Mouse (Mus musculus): ENCODE measurements around the gene Atp6v1g2. TPM values are rescaled to one million over a fixed set of nuclear protein-coding genes. Genes with fewer than 3 reads are reported as not detected.
A peak's percentile ranks its signal among the peaks of the same experiment; 100 is the strongest.

Gene Atp6v1g2
- polyA plus RNA-seq (2016; fragmentation: Nextera tagmentation; extraction: Ambion mirVana) = 26.2 and 28.4 TPM in 2 replicates

DNA sequence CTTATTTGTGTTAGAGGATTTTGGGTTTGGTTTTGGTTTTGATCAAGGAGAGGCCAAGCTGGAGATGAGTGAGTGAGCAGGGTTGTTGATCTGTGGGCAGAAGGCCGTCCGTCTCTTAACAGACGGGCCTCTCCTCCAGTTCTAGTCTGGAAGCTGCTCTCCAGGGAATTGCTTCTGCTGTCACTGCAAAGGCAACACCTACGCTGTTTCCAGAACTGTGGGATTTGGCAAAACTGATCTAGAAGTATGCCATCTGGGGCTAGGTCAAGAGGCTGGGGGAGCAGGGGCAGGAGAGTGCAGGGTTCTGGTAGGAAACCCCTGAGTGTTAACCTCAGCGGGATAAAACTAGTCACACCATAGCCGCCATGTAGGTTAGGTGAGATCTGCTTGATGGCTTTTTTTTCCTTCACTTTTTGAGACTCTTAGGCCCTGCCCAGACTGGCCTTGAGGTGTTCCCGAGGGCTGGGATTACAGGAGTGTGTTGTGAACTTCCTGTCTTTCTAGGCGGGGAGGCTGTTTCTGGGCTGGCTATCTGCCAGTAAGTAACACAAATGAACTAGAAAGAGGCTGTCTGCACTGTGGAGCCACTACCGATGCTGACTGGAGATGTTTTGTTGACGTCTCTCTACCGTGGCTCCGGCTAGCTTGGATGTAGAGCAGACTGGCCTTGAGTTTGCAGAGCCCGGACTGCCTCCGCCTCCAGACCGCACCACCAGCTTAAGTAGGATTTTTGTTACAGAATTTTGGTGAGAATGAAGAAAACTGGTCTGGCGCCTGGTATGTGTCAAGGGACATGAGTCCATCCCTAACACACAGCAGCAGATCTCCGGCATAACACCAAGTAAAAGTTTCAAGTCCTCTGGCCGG is at the start of gene Atp6v1g2:
Atp6v1g2 (plus strand) TSS at position 547 of the 867 bp plus-strand sequence.
- Histone ChIP-seq H3K4me3 (peak within 1 kb of the TSS; percentile 58; the same call in 1 of the 2 replicates), H3K27ac (no peak within 1 kb of the TSS), H3K36me3 (peaks cover 25% of the 10 kb centered on the region), H3K4me1 (peaks cover 31% of the 10 kb centered on the region), H3K4me2 (replicated peaks) (peak within 1 kb of the TSS; percentile 90), H3K9ac (0 out of 2 replicates have a peak within 1 kb of the TSS, but pooled peaks have one; percentile 17), H3K9me3 (no peaks in the 10 kb centered on the region), H3K27me3 (replicated peaks) (no peaks in the 10 kb centered on the region)
- ATAC-seq (ENCODE audit: low FRiP score, low read depth) = no peak
- 85% methylated on average over 18 of the region's 18 CpGs for WGBS

DNA sequence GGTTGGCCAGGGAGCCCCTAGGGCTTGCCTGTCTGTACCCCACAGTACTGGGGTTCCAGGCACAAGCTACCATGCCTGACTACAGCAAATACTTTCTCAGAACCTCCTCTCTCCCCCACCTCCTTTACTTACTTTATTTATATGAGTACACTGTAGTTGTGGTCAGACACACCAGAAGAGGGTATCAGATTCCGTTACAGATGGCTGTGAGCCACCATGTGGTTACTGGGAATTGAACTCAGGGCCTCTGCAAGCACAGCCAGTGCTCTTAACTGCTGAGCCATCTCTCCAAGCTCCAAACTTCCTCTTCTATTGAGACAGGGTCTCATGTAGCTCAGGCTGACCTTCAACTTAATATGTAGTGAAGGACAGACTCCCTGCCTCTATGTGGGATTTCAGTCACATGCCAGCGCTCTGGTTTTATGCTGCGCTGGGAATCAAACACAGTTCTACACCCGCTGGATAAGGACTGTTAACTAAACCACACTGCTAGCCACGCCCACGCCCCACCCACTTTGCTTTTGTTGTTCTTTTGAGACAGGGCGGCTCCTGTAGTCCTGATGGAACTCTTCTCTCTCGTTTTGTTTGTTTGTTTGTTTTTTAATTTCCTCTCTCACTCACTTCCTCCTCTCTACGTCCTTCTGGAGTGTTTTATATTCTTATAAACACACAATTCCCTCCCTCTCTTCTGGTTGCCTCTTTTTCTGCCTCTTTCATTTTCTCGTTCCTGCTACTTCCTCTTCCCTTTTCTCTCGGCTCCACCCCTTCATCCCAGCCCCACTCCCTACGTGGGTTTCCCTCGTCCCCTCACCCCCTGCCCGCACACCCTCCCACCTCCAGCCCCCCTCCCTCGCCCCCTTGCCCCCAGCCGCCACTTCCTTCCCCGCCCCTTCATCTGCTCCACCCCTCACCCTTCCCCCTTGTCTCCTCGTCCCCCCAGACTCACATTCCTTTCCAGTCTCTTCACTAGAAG is 47.5 kb upstream of the Atp6v1g2 start:
- 4% methylated on average over 18 of the region's 18 CpGs for WGBS
- Histone ChIP-seq H3K4me1 (peaks cover 5% of the 10 kb centered on the region; the same call in 1 of the 2 replicates), H3K36me3 (no peaks in the 10 kb centered on the region), H3K27ac (no peak overlapping the region), H3K9me3 (no peaks in the 10 kb centered on the region), H3K4me3 (peak overlapping the region; percentile 31), H3K27me3 (replicated peaks) (no peaks in the 10 kb centered on the region), H3K9ac (0 out of 2 replicates have a peak overlapping the region, but pooled peaks have one; percentile 33), H3K4me2 (replicated peaks) (peak overlapping the region; percentile 61)
- ATAC-seq (ENCODE audit: low FRiP score, low read depth) = no peak

DNA sequence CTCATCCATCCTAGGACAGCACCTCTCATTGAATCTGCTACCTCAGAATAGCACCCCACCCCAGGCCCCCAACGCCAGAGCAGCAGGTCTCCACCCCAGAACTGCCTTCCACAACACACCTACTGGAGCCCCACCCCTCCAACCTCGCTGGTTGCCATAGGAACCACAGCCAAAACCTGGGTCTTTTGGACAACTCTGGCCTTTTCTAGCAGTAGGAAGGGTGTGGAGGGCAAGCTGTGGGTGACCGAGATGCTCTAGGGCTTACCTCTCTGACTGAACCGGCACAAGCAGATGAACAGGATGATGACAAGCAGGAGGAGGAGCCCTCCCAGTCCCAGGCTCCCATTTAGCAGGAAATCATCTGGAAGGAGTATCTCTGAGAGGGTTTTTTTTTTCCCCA is 46.8 kb upstream of the Atp6v1g2 start:
- no peaks in the 10 kb centered on the region for H3K9me3 ChIP-seq
- H3K27ac ChIP-seq = no peak overlapping the region
- ATAC-seq (ENCODE audit: low FRiP score, low read depth) = no peak
- no peak overlapping the region for H3K9ac ChIP-seq
- H3K27me3 ChIP-seq (replicated peaks) = no peaks in the 10 kb centered on the region
- peaks cover 5% of the 10 kb centered on the region; the same call in 1 of the 2 replicates for H3K4me1 ChIP-seq
- under 1% methylated on average over 4 of the region's 4 CpGs for WGBS
- H3K4me3 ChIP-seq = no peak overlapping the region
- peak overlapping the region; percentile 61 for H3K4me2 ChIP-seq (replicated peaks)
- H3K36me3 ChIP-seq = no peaks in the 10 kb centered on the region

DNA sequence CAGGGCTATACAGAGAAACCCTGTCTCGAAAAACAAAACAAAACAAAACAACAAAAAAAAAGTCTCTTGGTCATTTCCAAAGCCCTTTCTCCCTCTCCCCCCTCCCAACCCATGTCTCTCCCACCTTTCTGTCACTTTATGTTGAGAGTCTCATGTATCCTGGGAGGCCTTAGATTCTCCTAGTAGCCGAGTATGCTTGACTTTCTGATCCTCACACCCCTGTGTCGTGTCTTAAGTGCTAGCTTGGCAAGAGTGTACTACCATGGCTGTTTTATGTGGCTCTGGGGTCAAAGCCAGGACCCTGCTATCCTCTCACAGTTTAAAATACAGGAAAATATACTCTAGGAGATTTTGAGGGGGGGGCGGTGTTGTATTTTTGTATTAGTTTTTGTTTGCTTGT is 46.1 kb upstream of the Atp6v1g2 start:
- Histone ChIP-seq H3K4me2 (replicated peaks) (no peak overlapping the region), H3K27ac (no peak overlapping the region), H3K36me3 (no peaks in the 10 kb centered on the region), H3K9ac (no peak overlapping the region), H3K27me3 (replicated peaks) (no peaks in the 10 kb centered on the region), H3K4me3 (no peak overlapping the region), H3K9me3 (no peaks in the 10 kb centered on the region), H3K4me1 (peaks cover 5% of the 10 kb centered on the region; the same call in 1 of the 2 replicates)
- no peak for ATAC-seq (ENCODE audit: low FRiP score, low read depth)
- WGBS = 76% methylated on average over 4 of the region's 4 CpGs

DNA sequence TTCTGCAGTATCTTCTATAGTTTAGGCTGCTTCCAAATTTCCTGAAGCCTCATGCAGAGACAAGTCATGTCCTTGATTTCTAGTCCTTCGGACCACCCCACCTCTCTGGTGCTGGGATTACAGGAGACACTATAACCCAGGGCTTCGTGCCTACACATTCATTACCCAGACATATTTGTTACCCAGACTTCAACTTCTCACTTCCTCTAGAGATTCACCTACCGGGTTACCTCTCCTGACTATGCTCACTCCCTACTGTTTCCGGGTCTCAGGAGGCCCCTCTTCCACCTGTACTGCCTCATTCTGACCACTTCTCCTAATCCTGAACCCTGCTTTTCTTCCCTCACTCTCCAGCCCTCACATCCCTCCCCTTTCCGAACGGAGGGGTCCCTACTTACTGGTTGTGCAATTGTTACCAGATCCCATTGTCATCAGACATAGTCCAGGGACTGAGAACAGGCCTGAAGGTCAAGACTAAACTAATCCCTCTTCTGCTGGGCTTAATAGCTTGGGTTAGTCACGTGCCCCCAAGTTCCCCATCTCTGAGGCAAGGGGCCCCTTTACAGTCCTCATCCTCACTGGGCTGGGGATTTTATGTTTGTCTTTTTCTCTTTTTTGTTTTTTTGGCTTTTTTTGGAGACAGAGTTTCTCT is 45.4 kb upstream of the Atp6v1g2 start, which contains the start of gene Lst1:
Lst1 (minus strand) TSS at position 481 of the 652 bp plus-strand sequence.
- Histone ChIP-seq H3K27ac (no peak within 1 kb of the TSS), H3K9ac (no peak within 1 kb of the TSS), H3K27me3 (replicated peaks) (no peaks in the 10 kb centered on the region), H3K4me1 (peaks cover 5% of the 10 kb centered on the region; the same call in 1 of the 2 replicates), H3K9me3 (no peaks in the 10 kb centered on the region), H3K4me2 (replicated peaks) (no peak within 1 kb of the TSS), H3K4me3 (no peak within 1 kb of the TSS), H3K36me3 (no peaks in the 10 kb centered on the region)
- no peak for ATAC-seq (ENCODE audit: low FRiP score, low read depth)
- WGBS = 81% methylated on average over 7 of the region's 7 CpGs

DNA sequence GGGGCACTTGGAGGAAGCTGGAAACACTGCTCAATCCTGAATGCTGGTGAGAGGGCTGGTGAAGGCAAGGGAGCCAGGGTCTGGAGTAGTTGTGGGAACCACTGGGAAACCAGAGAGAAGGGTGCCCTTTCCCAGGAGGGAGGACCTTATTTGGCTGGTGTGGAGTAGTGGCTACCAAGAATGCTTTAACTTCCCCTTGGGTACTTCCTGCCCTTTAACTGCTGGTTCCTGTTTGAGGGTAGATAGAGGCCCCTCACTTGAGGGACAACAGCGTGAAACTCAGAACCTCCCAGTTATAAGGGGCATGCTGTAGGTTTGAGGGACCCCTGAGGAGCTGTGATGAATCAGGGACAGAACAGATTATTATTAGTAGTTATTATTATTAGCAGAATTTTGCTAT is 44.3 kb upstream of the Atp6v1g2 start:
- Histone ChIP-seq H3K27ac (no peak overlapping the region), H3K4me3 (no peak overlapping the region), H3K9me3 (no peaks in the 10 kb centered on the region), H3K27me3 (replicated peaks) (peaks cover under 1% of the 10 kb centered on the region; the same call in 1 of the 2 replicates), H3K9ac (no peak overlapping the region), H3K36me3 (no peaks in the 10 kb centered on the region), H3K4me1 (peaks cover 5% of the 10 kb centered on the region; the same call in 1 of the 2 replicates), H3K4me2 (replicated peaks) (no peak overlapping the region)
- no peak for ATAC-seq (ENCODE audit: low FRiP score, low read depth)
- 76% methylated on average over 1 of the region's 1 CpGs for WGBS

DNA sequence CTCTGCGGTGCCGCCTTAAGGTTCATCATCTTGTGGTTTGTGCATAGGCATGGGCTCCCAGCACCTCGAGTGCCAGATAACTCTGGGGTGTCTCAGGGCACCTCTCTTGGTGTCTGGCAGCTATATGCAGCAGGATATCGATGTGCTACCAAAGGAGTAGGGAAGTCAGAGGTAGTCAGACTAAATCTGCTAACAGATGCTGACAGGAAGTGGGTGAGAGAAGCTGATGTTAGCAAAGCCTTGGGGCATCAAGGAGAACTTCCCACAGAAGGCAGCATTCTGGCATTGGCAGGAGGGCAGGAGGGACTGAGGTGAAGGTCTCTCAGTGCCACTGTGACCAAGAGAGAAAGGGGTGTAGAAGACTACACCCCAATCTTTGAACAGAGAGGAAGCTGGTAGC is 43.4 kb upstream of the Atp6v1g2 start:
- Histone ChIP-seq H3K4me1 (peaks cover 5% of the 10 kb centered on the region; the same call in 1 of the 2 replicates), H3K4me3 (no peak overlapping the region), H3K36me3 (no peaks in the 10 kb centered on the region), H3K27me3 (replicated peaks) (peaks cover 9% of the 10 kb centered on the region), H3K9me3 (no peaks in the 10 kb centered on the region), H3K27ac (no peak overlapping the region), H3K9ac (no peak overlapping the region), H3K4me2 (replicated peaks) (no peak overlapping the region)
- ATAC-seq (ENCODE audit: low FRiP score, low read depth) = no peak
- 75% methylated on average over 4 of the region's 4 CpGs for WGBS

DNA sequence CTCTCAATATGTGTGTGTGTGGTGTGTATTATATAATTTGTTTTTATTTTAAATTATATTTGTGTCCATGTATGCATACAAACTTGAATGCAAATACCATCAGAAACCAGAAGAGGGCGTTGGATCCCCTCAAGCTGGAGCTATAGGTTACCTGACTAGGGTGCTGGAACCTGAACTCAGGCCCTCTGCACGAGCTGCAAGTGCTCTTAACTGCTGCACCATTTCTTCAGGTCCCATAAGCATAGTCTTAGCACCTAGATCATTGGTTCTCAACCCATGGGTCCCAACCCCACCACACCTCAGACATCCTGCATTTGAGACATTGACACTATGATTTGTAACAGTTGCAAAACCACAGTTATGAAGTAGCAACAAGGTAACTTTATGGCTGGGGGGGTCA is 41.7 kb upstream of the Atp6v1g2 start:
- H3K4me3 ChIP-seq = no peak overlapping the region
- no peak for ATAC-seq (ENCODE audit: low FRiP score, low read depth)
- H3K27ac ChIP-seq = no peak overlapping the region
- WGBS = 71% methylated on average over 2 of the region's 2 CpGs
- H3K4me1 ChIP-seq = peaks cover 9% of the 10 kb centered on the region
- H3K36me3 ChIP-seq = no peaks in the 10 kb centered on the region
- no peak overlapping the region for H3K9ac ChIP-seq
- H3K4me2 ChIP-seq (replicated peaks) = no peak overlapping the region
- peaks cover 26% of the 10 kb centered on the region for H3K27me3 ChIP-seq (replicated peaks)
- no peaks in the 10 kb centered on the region for H3K9me3 ChIP-seq

DNA sequence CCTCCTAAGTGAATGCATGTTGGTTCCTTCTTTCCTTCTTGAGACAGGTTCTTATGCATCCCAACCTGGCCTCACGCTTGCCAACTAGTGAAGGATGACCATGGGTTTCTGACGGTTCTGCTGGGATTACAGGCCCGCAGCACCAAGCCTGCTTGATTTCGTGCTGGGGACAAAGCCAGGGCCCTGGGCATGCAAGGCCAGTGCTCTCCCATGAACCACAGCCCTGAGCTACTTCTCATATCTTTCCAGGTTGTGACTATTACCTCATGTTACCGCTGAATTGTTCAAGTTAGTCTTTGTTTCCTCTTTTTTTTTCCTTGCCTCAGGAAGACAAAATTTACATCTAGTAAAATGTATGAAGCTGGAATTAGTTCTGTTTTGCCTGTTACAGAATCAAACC is 40.5 kb upstream of the Atp6v1g2 start:
- 91% methylated on average over 5 of the region's 5 CpGs for WGBS
- H3K4me1 ChIP-seq = peaks cover 9% of the 10 kb centered on the region
- H3K9me3 ChIP-seq = no peaks in the 10 kb centered on the region
- ATAC-seq (ENCODE audit: low FRiP score, low read depth) = no peak
- H3K27me3 ChIP-seq (replicated peaks) = peaks cover 31% of the 10 kb centered on the region
- no peak overlapping the region for H3K9ac ChIP-seq
- H3K27ac ChIP-seq = no peak overlapping the region
- H3K4me3 ChIP-seq = no peak overlapping the region
- no peaks in the 10 kb centered on the region for H3K36me3 ChIP-seq
- H3K4me2 ChIP-seq (replicated peaks) = no peak overlapping the region

DNA sequence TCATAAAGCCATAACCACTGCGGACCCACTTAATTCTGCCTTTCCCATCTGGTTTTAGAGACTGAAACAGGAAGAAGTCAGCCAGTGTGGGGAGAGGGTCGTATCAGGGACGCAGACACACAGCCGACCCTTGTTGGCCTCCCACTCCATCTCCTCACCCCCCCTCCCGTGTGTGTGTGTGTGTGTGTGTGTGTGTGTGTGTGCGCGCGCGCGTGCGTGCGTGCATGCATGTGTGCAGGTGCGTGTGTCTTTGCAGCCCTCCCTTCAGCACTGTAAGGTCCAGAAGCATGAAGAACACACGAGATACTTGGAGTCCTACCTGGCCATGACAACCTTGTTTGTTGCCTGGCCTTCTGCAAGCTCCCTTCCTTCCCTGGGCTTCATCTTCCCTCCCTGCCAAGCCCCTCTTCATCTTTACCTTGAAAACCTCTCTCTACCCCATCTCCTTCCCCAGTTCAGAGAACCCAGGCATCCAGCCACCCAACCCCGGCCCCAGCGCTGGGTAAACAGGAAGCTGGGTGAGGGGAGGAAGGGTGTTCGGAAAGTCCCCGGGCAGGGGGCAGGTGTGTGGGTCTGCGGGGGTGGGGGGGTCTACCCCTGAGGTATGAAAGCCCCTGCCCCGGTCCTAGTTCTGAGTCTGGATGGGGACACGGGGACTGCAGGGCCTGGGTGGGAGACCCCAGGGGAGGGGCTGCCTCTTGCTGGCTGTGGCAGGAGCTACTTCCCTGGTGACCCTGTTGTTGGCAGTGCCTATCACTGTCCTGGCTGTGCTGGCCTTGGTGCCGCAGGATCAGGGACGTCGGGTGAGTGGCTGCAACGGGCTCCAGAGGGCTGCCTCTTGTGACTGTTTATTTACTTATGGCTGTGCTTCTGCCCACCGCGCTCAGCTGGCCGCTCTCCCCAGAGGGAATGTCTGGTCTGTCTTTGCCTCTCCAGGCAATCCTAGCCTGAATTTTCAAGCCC is 39.3 kb upstream of the Atp6v1g2 start, which contains the start of gene Ltb:
Ltb (plus strand) TSS at position 559 of the 963 bp plus-strand sequence.
- 71% methylated on average over 28 of the region's 28 CpGs for WGBS
- Histone ChIP-seq H3K9me3 (no peaks in the 10 kb centered on the region), H3K36me3 (no peaks in the 10 kb centered on the region), H3K4me3 (peak within 1 kb of the TSS; percentile 36; the same call in 1 of the 2 replicates), H3K27ac (no peak within 1 kb of the TSS), H3K9ac (no peak within 1 kb of the TSS), H3K27me3 (replicated peaks) (peaks cover 31% of the 10 kb centered on the region), H3K4me1 (peaks cover 9% of the 10 kb centered on the region), H3K4me2 (replicated peaks) (peak within 1 kb of the TSS; percentile 71)
- ATAC-seq (ENCODE audit: low FRiP score, low read depth) = no peak
